Mouse (Mus musculus) right cerebral cortex, postnatal 10 days (tissue): Measurements from ENCODE around the gene Lrrc32.

Source experiments
- DNase-seq, 2 experiments: peaks; one replicate each; pipeline ENCODE4 v3.0.0; 2021; ENCODE audit warnings: low spot score in 2 of 2

Gene Lrrc32

GRCm38 (mm10) chr7:98488398-98489130 is 519 bp upstream of the Lrrc32 start:
- DNase-seq: no peak

- DNase-seq: peak; percentile 71 to 77
Observed at GRCm38 (mm10) chr7:98489623-98490084, 571 bp downstream of the Lrrc32 start.

DNA sequence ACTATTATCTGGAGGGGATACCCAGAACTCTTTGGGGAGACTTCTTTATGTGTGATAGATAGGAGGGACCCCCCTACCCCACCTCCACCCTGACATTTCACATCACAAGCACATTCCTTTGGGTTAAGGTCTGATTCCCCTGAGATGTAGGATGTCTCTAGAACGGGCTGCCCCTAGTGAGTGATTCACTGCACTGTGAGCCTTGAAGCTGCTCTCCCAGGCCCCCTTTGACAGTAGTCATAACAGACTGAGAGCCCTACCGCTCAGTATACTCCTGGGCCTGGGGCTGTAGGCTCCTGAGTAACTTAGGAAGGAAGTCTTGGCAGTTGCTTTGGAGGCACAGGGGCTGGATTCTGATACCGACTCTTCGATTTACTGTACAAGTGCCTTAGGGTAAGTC is 1.2 kb downstream of the Lrrc32 start:
- no peak for DNase-seq

DNA sequence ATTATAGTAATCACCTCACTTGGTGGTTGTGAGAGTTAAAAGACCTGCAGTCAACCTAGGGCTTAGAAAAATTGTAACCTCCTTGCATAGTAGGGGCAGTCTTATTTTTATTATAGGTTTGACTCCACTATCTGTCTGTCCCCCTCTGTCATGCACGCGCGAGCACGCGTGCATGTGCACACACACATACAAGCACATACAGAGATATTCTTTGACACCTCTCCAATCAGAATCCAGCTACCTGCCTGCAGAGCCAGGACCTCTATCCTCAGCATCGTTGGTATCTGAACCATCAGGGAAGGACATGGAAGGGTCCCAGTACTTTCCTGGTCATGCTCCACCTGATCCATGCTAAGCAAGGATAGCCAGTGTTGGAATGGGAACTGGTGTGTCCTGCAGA is 1.8 kb downstream of the Lrrc32 start:
- DNase-seq: no peak

DNA sequence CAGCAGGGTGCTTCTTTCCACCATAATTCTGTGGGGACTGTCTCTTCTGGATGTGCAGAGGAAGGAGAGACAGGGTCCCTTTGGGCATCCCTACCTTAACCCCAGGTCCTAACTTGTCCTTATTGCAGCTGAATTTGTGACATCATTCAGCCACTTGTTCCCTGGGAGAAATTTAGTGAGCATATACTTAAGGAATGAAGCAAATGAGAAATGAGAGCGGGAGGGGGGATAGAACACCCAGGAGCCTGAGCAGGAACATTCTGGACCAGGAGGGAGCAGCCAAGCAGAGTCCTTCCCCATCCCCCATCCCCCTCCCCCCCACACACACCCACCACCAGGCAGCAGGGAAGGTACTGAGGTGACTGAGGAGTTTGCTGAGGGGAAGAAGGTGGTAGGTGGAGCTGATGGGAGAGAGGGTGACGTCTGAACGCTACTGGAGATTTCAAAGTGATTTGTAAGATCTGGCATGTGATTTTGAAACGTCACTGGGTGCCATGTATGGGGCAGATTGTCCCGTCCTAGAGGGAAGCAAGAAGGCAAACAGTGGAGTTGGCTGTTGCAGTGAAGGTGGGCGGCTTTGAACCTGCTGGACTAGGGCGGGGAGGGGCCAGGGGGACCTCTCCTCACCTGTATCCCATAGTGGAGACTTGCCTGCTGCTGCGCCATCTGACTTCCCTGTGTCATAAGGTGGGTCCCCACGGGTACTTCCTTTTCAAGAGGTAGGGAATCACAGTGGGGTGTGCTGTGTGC is 2.5 kb downstream of the Lrrc32 start:
- DNase-seq: no peak

GRCm38 (mm10) chr7:98492331-98492730 is 3.2 kb downstream of the Lrrc32 start:
- DNase-seq: no peak

GRCm38 (mm10) chr7:98493307-98493706 is 4.2 kb downstream of the Lrrc32 start:
- no peak for DNase-seq

GRCm38 (mm10) chr7:98493901-98494480 is 4.9 kb downstream of the Lrrc32 start:
- no peak for DNase-seq

DNA sequence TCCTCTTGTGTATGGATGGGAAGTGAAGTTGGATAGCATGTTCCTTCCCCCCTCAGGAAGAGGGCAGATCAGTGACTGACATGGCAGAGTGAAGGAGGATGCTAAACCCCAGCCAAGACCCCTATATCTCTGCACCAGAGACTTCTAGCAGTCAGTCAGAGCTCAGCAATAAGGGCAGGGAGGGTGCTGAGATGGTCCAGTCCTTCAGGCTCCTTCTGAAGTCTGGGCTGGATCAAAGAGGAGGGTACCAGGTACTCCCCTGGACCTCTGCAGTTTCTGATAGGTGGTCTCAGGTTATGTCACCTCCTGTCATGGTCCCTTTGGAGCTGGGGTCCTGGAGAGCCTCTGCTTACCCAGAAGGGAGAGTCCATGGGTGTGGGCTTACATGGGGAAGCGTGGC is 6.5 kb downstream of the Lrrc32 start:
- DNase-seq: no peak

- no peak for DNase-seq
Observed at GRCm38 (mm10) chr7:98497451-98497850, 8.4 kb downstream of the Lrrc32 start.

GRCm38 (mm10) chr7:98498101-98498500 is 9.0 kb downstream of the Lrrc32 start:
- DNase-seq: no peak

DNA sequence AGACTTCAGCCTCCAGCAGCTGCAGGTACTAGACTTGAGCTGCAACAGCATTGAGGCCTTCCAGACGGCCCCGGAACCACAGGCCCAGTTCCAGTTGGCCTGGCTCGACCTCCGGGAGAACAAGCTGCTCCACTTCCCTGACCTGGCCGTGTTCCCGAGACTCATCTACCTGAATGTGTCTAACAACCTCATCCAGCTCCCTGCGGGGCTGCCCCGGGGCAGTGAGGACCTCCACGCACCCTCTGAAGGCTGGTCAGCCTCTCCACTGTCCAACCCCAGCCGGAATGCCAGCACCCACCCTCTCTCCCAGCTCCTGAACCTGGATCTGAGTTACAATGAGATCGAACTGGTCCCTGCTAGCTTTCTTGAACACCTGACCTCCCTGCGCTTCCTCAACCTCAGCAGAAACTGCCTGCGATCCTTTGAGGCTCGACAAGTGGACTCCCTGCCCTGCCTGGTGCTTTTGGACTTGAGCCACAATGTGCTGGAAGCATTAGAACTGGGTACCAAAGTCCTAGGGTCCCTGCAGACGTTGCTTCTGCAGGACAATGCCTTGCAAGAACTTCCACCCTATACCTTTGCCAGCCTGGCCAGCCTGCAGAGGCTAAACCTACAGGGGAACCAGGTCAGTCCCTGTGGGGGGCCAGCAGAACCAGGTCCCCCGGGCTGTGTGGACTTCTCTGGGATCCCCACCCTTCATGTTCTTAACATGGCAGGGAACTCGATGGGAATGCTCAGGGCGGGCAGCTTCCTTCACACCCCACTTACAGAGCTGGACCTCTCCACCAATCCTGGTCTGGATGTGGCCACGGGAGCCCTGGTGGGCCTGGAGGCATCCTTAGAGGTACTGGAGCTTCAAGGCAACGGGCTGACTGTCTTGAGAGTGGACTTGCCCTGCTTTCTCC is 9.8 kb downstream of the Lrrc32 start:
- no peak for DNase-seq

- no peak for DNase-seq
Observed at GRCm38 (mm10) chr7:98499561-98500292, 10.6 kb downstream of the Lrrc32 start.

DNA sequence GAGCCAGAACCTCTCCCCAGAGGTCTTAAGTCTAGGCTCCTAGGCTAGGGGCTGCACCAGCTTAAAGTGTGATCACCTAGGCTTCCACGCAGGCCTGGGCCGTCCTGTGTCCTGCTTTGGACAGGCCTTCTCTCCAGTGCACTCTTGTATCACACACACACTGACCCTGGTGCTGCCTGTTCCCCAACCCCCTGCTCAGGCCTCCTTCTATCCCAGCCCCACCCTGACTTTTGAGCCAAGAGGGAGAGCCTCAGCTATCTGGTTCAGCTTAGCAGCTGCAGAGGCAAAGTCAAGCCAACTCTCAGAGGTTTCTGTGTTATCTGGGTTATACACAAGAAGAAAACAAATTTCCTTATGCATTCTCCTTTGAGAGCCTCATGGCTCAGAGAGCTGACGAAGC is 11.4 kb downstream of the Lrrc32 start:
- no peak for DNase-seq

DNA sequence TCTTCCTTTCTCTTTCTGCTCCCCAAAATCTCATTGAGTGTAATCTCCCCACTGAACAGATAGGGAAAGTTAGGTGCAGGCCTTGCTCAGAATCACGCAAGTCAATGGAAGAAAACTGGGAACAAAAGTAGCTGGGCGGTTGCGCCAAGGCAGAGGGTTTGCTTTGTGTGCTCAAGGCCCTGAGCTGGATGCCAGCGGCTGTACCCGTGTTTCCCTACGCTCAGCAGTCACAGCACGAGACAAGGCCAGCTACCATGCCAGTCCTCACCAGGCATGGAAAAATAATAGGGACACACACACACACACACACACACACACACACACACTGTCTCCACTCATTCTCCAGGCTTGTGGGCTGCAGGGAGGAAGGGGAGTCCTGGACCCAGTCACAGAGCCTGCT is 12.0 kb downstream of the Lrrc32 start:
- DNase-seq: no peak

GRCm38 (mm10) chr7:98502921-98503320 is 13.8 kb downstream of the Lrrc32 start:
- DNase-seq: no peak

GRCm38 (mm10) chr7:98503951-98504647 is 15.0 kb downstream of the Lrrc32 start:
- DNase-seq: peak; percentile 60 to 71

- DNase-seq: no peak
Observed at GRCm38 (mm10) chr7:98504726-98505314, 15.7 kb downstream of the Lrrc32 start.

DNA sequence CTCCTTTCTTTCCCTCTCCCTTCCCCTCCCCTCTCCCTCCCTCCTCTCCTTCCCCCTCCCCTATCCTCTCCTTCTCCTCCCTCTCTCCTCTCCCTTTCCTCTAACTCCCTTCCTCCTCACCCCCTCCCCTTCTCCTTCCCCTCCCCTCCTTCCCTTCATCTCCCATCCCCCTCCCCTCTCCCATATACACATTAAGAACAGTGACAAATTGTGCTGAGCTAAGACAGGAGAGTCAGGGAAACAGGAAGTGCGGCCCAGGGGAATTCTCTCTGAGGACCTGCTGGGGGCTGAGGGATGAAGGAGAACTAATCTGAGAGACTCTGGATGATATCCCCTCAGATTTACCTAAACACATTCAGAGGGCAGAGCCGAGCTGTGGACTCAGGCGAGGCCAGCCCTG is 16.6 kb downstream of the Lrrc32 start:
- DNase-seq: no peak
